Mouse (Mus musculus) layer of hippocampus, postnatal 36 days (tissue): ENCODE data around the gene Llgl2. TPM values are rescaled to one million over a fixed set of nuclear protein-coding genes. Genes with fewer than 3 reads are reported as not detected.

ENCODE experiments used
- microRNA-seq, 2 experiments: library from miRNA; unstranded; fragments of <30 nt; microRNA quantifications; one replicate each; pipeline ENCODE4 v1.2.0; 2021
- total RNA-seq, 2 experiments: library from RNA; stranded (reverse); gene quantifications; 2 replicates each; pipeline ENCODE4 v1.2.3; 2021

Gene Llgl2
- total RNA-seq, 2 experiments from 2014 or later = 1.2 to 2.4 TPM

Small RNA genes lying within 50 kb of the gene (microRNA-seq; reads per million reads assigned to microRNA genes)
- 0.63 to 0.90 reads per million in 2 experiments for gene Mir5621

Other genes with a start within 250 kb of the Llgl2 start
- gene Mrps7, start 220.1 kb upstream of the Llgl2 start, total RNA-seq = 10 to 100 TPM; 48.8 to 61.3 TPM
- 10 to 100 TPM; 68.7 to 80.7 TPM for gene Gga3, start 220.0 kb upstream of the Llgl2 start, total RNA-seq
- gene Mif4gd, start 211.1 kb upstream of the Llgl2 start, total RNA-seq = 10 to 100 TPM; 21.0 to 21.2 TPM
- gene Slc25a19, start 195.8 kb upstream of the Llgl2 start, total RNA-seq = 10 to 100 TPM; 64.0 to 66.0 TPM
- 100 to 1,000 TPM; 181 to 192 TPM for gene Grb2, start 115.5 kb upstream of the Llgl2 start, total RNA-seq
- 10 to 100 TPM; 49.6 to 50.1 TPM for gene Tmem94, start 58.6 kb upstream of the Llgl2 start, total RNA-seq
- gene Caskin2, start 10.4 kb upstream of the Llgl2 start, total RNA-seq = 10 to 100 TPM; 19.5 to 19.6 TPM
- 10 to 100 TPM; 12.0 to 12.7 TPM for gene Tsen54, start 9.3 kb upstream of the Llgl2 start, total RNA-seq
- under 1 TPM in 1 of 2 experiments, not detected in 1; 0.20 TPM for gene Myo15b, start 34.4 kb downstream of the Llgl2 start, total RNA-seq
- under 1 TPM in 1 of 2 experiments, not detected in 1; 0.72 TPM for gene Smim5, start 75.9 kb downstream of the Llgl2 start, total RNA-seq
- gene Smim6, start 88.0 kb downstream of the Llgl2 start, total RNA-seq = not detected
- 10 to 100 TPM; 52.2 to 58.2 TPM for gene Sap30bp, start 109.2 kb downstream of the Llgl2 start, total RNA-seq
- 10 to 100 TPM; 30.4 to 35.1 TPM for gene Recql5, start 109.4 kb downstream of the Llgl2 start, total RNA-seq
- gene Itgb4, start 150.7 kb downstream of the Llgl2 start, total RNA-seq = 1 to 10 TPM; 8.2 to 9.7 TPM
- 10 to 100 TPM; 13.4 to 14.2 TPM for gene Galk1, start 188.7 kb downstream of the Llgl2 start, total RNA-seq
- 100 to 1,000 TPM; 263 to 275 TPM for gene H3f3b, start 203.9 kb downstream of the Llgl2 start, total RNA-seq
- gene Unk, start 206.3 kb downstream of the Llgl2 start, total RNA-seq = 10 to 100 TPM; 19.4 to 21.9 TPM